Mouse (Mus musculus) hindbrain, embryonic 11.5 days (tissue): ENCODE results near the gene Dcun1d3. TPM values are rescaled to one million over a fixed set of nuclear protein-coding genes. Genes with fewer than 3 reads are reported as not detected.
A peak's percentile ranks its signal among the peaks of the same experiment; 100 is the strongest.

ENCODE experiments used
- ATAC-seq: fragments of 200-750 bp; cut with Nextera tagmentation; 2 replicates; pipeline ENCODE4 v1.8.0; 2017; ENCODE audit warnings: mild to moderate bottlenecking, moderate TSS enrichment, moderate library complexity; ENCODE audit not compliant: low FRiP score
- DNase-seq: peaks from one replicate; pipeline ENCODE4 v3.0.0-alpha.2; 2015; ENCODE audit warnings: low spot score
- H3K27ac ChIP-seq: fragments of 300-500 bp; sonication (generic); 2 replicates; pipeline ENCODE4 v1.5.1; 2014; ENCODE audit warnings: mild to moderate bottlenecking, low read depth, low read length
- H3K27me3 ChIP-seq: fragments of 300-500 bp; sonication (generic); 2 replicates; pipeline ENCODE4 v1.6.1; 2014; ENCODE audit warnings: mild to moderate bottlenecking, low read length, moderate library complexity, mixed read lengths; ENCODE audit not compliant: control insufficient read depth, insufficient read depth
- H3K36me3 ChIP-seq: fragments of 300-500 bp; sonication (generic); 2 replicates; pipeline ENCODE4 v1.6.1; 2014; ENCODE audit warnings: mild to moderate bottlenecking, low read length, moderate library complexity, mixed read lengths; ENCODE audit not compliant: control insufficient read depth, insufficient read depth
- H3K4me1 ChIP-seq: fragments of 300-500 bp; sonication (generic); replicated peaks from 2 replicates; pipeline ENCODE4 v1.6.1; 2014; ENCODE audit warnings: low read length, mixed read lengths; ENCODE audit not compliant: control insufficient read depth, insufficient read depth
- H3K4me2 ChIP-seq: fragments of 300-500 bp; sonication (generic); replicated peaks from 2 replicates; pipeline ENCODE4 v1.6.1; 2014; ENCODE audit warnings: mild to moderate bottlenecking, low read depth, low read length
- H3K4me3 ChIP-seq: fragments of 300-500 bp; sonication (generic); 2 replicates; pipeline ENCODE4 v1.5.1; 2014; ENCODE audit warnings: low read depth, low read length
- H3K9ac ChIP-seq: fragments of 300-500 bp; sonication (generic); 2 replicates; pipeline ENCODE4 v1.6.1; 2014; ENCODE audit warnings: low read depth, low read length
- H3K9me3 ChIP-seq: fragments of 300-500 bp; sonication (generic); 2 replicates; pipeline ENCODE4 v1.6.1; 2016; ENCODE audit warnings: low read length; ENCODE audit not compliant: control insufficient read depth
- WGBS: fragments of 180-500 bp; shearing (Covaris S2); extraction: QIAGEN DNeasy Blood & Tissue Kit; methylation state at CpG from one replicate; pipeline ENCODE4 v1.1.7; 2014; 5-methylcytosine and 5-hydroxymethylcytosine counted together
- polyA plus RNA-seq: library from polyadenylated mRNA; unstranded; fragments of >200 nt; fragmentation: Nextera tagmentation; extraction: Ambion mirVana; gene quantifications from 2 replicates; pipeline ENCODE4 v1.2.1, GENCODE M21; 2014

Dcun1d3 gene
- polyA plus RNA-seq, 1 experiment from 2014 or later = 10.0 TPM

DNA sequence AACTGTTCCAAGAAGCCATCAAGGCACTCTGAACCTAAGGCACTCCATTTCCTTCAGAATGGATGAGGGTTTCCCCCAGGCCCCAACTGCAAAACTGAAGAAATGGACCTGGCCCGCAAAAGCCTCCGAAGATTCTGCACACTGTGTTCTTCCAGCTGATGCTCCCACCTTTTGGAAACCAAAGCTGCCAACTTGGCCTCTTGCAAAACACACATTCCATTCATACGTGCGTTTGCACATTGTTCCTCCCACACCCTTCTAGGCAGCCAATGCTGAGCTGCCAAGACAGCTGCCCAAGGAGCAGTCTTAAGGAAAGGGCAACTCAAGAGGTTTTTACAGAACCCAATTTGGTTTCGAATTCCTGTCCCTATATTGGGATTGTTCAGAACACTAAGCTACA, 45.4 kb downstream of the Dcun1d3 start:
- H3K4me1 ChIP-seq = no peaks in the 10 kb centered on the region
- no peak overlapping the region for H3K9ac ChIP-seq
- H3K9me3 ChIP-seq = no peaks in the 10 kb centered on the region
- WGBS = 87% methylated on average over 5 of the region's 5 CpGs
- no peak overlapping the region for H3K4me3 ChIP-seq
- DNase-seq (no peak), ATAC-seq (no peak)
- no peak overlapping the region for H3K4me2 ChIP-seq
- no peak overlapping the region for H3K27ac ChIP-seq
- no peaks in the 10 kb centered on the region for H3K27me3 ChIP-seq
- no peaks in the 10 kb centered on the region for H3K36me3 ChIP-seq

DNA sequence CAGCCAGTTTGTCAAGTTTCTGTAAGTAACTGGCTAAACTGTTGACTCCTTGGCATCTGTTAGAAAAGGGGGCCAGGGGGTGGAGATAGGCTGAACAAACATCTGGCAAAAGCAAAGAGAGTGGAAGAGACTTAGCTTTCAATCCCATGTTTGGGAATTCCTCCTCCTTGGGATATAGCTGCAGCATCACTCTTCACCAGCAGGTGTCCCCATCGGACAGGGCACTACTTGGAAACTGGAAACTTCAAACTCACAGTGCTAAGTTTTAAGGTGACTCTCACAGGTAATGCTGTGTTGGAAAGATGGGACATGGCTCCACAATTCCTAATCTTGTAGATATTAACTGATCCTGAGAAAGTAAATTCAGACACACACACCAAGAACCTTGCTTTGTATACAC, 47.0 kb downstream of the Dcun1d3 start:
- Histone ChIP-seq H3K4me3 (no peak overlapping the region), H3K4me2 (no peak overlapping the region), H3K4me1 (no peaks in the 10 kb centered on the region), H3K9ac (no peak overlapping the region), H3K36me3 (no peaks in the 10 kb centered on the region), H3K9me3 (no peaks in the 10 kb centered on the region), H3K27me3 (no peaks in the 10 kb centered on the region), H3K27ac (no peak overlapping the region)
- WGBS = 4% methylated on average over 1 of the region's 1 CpGs
- DNase-seq (peak; percentile 77), ATAC-seq (no peak)

DNA sequence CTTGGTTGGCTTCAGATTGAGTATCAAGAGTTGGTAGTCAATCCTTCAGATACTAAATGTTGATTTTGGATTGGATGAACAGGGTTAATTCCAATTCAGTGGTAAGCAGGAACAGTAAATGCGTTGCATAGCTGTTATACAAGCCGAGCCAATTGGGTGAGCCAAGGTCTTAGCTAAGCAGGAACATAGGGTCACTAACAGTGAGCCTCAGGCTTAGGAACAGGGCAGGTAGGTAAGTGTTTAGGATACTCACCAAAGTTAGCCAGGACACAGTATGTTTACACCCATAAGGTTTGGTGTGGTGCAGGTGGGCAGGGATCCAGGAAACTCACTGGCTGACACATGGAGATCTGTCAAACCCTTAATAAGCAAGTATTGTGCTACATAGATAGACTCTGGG, 48.7 kb downstream of the Dcun1d3 start:
- no peak for ATAC-seq
- no peaks in the 10 kb centered on the region for H3K36me3 ChIP-seq
- DNase-seq = no peak
- no peak overlapping the region for H3K4me2 ChIP-seq
- WGBS = 86% methylated on average over 2 of the region's 2 CpGs
- H3K27me3 ChIP-seq = no peaks in the 10 kb centered on the region
- no peak overlapping the region for H3K9ac ChIP-seq
- no peak overlapping the region for H3K27ac ChIP-seq
- no peaks in the 10 kb centered on the region for H3K9me3 ChIP-seq
- H3K4me1 ChIP-seq = no peaks in the 10 kb centered on the region
- H3K4me3 ChIP-seq = no peak overlapping the region

DNA sequence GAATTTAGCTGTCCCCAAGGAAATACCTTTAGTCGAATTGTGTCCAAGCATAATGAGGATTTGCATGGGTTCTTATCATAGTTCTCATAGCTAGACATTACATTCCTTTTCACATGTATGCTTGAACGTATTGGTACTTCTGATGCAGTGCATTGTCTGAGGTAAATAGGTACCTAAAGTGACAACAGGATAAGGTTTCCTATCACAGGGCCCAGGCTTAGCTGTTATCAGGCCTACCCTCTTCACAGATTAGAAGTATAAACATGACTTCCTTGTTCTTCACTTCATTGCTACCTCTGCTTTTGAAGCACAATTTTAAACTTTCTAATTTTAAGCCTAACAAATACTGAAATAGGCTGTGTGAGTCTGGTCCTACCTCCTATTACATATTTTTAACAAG, 50.6 kb downstream of the Dcun1d3 start:
- H3K36me3 ChIP-seq = no peaks in the 10 kb centered on the region
- WGBS = 93% methylated on average over 2 of the region's 2 CpGs
- no peak overlapping the region for H3K27ac ChIP-seq
- ATAC-seq = no peak
- no peak overlapping the region for H3K4me3 ChIP-seq
- no peaks in the 10 kb centered on the region for H3K4me1 ChIP-seq
- H3K27me3 ChIP-seq = no peaks in the 10 kb centered on the region
- no peak overlapping the region for H3K9ac ChIP-seq
- no peak overlapping the region for H3K4me2 ChIP-seq
- no peaks in the 10 kb centered on the region for H3K9me3 ChIP-seq
- DNase-seq = no peak

DNA sequence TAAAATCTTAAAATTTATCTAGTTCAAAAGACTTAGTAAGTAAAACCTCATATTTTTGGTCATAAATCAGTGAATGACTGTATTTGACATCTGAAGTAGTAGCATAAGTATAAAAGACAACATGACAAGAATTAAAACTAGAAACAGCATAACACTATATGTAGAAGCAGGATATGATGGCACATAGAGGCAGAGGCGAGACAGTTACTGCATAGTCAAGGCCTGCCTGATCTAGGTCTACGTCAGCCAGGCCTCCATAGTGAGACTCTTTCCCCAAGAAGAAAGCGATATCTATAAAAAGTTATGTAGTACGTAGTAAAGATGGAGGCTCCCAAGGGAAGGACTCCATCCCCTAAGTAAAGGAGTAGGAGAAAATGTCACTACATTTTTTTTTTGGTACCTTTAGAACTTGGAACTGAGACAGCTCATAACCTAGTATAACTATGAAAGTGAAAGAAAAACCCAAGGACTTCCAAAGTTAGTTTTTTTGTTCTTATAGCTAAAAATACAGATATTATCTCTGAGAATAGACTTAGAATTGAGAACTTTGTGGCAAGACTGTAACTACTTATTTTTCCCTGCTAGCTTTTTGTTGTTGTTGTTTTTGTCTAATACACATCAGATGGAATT, 54.2 kb downstream of the Dcun1d3 start:
- no peaks in the 10 kb centered on the region for H3K4me1 ChIP-seq
- no peaks in the 10 kb centered on the region for H3K27me3 ChIP-seq
- 95% methylated on average over 4 of the region's 4 CpGs for WGBS
- no peak overlapping the region for H3K4me2 ChIP-seq
- DNase-seq (no peak), ATAC-seq (no peak)
- no peak overlapping the region for H3K9ac ChIP-seq
- no peaks in the 10 kb centered on the region for H3K9me3 ChIP-seq
- no peak overlapping the region for H3K4me3 ChIP-seq
- no peaks in the 10 kb centered on the region for H3K36me3 ChIP-seq
- H3K27ac ChIP-seq = no peak overlapping the region

DNA sequence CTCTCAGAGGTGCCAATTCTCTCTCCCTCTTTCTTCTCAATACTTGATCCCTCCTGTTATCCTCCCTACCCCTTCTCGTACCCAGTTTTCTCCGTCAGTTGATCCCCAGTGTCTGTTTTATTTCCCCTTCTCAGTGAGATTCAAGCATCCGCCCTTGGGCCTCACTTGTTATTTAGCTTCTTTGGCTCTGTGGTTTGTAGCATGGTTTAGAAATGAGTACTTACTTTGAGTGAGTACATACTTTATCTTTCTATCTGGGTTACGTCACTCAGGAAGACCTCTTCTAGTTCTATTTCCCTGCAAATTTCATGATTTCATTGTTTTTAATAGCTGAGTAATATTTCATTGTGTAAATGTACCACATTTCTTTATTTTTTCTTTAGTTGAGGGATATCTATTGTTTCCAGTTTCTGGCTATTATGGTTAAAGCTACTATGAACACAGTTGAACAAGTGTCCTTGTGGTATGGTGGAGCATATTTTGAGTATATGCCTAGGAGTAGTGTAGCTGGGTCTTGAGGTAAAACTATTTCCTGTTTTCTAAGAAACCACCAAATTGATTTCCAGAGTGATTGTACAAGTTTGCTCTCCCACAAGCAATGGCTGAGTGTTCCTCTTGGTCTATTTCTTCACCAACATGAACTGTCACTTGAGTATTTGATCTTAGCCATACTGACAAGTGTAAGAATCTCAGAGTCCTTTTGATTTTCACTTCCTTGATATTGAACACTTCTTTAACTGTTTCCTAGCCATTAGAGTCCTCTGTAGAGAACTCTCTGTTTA, 59.9 kb downstream of the Dcun1d3 start:
- 93% methylated on average over 4 of the region's 4 CpGs for WGBS
- no peak overlapping the region for H3K27ac ChIP-seq
- H3K9ac ChIP-seq = no peak overlapping the region
- no peaks in the 10 kb centered on the region for H3K9me3 ChIP-seq
- DNase-seq (no peak), ATAC-seq (no peak)
- H3K27me3 ChIP-seq = no peaks in the 10 kb centered on the region
- H3K4me1 ChIP-seq = no peaks in the 10 kb centered on the region
- no peak overlapping the region for H3K4me2 ChIP-seq
- no peak overlapping the region for H3K4me3 ChIP-seq
- H3K36me3 ChIP-seq = no peaks in the 10 kb centered on the region

DNA sequence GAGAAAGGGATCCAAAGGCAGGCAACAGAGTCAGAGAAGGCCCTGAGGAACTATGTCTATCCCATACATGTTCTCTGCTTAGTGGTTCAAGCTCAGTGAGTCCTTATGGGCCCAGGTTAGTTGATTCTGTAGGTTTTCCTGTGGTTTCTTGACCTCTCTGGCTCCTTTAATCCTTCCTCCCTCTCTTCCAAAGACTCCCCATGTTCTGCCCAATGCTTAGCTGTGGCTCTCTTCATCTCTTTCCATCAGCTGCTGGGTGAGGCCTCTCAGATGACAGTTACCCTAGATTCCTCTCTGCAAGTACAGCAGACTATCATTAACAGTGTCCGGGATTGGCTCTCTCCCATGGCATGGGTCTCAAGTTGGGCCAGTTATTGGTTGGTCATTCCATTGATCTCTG, 60.7 kb downstream of the Dcun1d3 start:
- no peak overlapping the region for H3K4me2 ChIP-seq
- H3K4me1 ChIP-seq = no peaks in the 10 kb centered on the region
- H3K36me3 ChIP-seq = no peaks in the 10 kb centered on the region
- no peak overlapping the region for H3K9ac ChIP-seq
- no peak overlapping the region for H3K27ac ChIP-seq
- H3K27me3 ChIP-seq = no peaks in the 10 kb centered on the region
- no peaks in the 10 kb centered on the region for H3K9me3 ChIP-seq
- WGBS = 100% methylated on average over 1 of the region's 1 CpGs
- no peak overlapping the region for H3K4me3 ChIP-seq
- DNase-seq (no peak), ATAC-seq (no peak)

DNA sequence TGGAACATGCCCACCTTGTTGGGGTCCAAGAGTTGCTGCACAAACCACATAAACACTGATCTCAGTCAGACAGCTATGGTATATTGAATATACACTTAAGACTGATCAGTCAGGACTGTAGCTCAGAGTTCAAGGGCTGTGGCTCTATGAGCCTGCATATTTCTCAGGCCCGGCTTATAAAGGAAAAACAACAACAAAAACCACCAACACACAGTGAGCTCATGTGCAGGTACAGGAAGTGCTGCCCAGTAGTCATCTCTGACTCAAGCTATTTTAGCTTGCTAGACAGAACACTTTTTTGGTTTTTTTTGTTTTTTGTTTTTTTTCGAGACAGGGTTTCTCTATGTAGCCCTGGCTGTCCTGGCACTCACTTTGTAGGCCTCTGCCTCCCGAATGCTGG, 87.4 kb downstream of the Dcun1d3 start:
- 97% methylated on average over 3 of the region's 3 CpGs for WGBS
- no peak overlapping the region for H3K4me3 ChIP-seq
- no peak overlapping the region for H3K27ac ChIP-seq
- ATAC-seq (no peak), DNase-seq (no peak)
- no peak overlapping the region for H3K9ac ChIP-seq
- H3K4me2 ChIP-seq = no peak overlapping the region
- H3K27me3 ChIP-seq = no peaks in the 10 kb centered on the region
- H3K36me3 ChIP-seq = no peaks in the 10 kb centered on the region
- H3K9me3 ChIP-seq = no peaks in the 10 kb centered on the region
- no peaks in the 10 kb centered on the region for H3K4me1 ChIP-seq

DNA sequence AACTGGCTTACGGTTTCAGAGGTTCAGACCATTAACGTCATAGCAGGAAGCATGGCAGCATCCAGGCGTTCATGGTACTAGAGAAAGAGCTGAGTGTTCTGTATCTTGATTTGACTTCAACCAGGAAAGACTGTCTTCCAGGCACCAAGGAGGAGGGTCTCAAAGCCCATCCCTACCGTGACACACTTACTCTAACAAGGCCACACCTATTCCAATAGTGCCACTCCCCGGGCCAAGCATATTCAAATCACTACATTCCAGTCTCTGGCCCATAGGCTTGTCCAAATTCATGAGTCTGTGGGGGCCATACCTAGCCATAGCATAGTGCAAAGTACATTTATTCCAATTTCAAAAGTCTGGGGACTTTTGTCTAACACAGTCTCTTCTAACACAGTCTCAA, 88.7 kb downstream of the Dcun1d3 start:
- Histone ChIP-seq H3K27me3 (no peaks in the 10 kb centered on the region), H3K9me3 (no peaks in the 10 kb centered on the region), H3K4me2 (no peak overlapping the region), H3K9ac (no peak overlapping the region), H3K27ac (no peak overlapping the region), H3K36me3 (no peaks in the 10 kb centered on the region), H3K4me3 (no peak overlapping the region), H3K4me1 (no peaks in the 10 kb centered on the region)
- DNase-seq (no peak), ATAC-seq (no peak)
- WGBS = 95% methylated on average over 5 of the region's 5 CpGs
